Mouse (Mus musculus) forebrain, embryonic 16.5 days (tissue): ENCODE results near the gene Ano2. TPM values are rescaled to one million over a fixed set of nuclear protein-coding genes. Genes with fewer than 3 reads are reported as not detected.

Experiments used
- ATAC-seq: fragments of 200-750 bp; cut with Nextera tagmentation; 2 replicates; pipeline ENCODE4 v1.8.0; 2017; ENCODE audit warnings: mild to moderate bottlenecking, moderate library complexity
- H3K27ac ChIP-seq: fragments of 300-500 bp; sonication (generic); 2 replicates; pipeline ENCODE4 v1.5.1; 2014; ENCODE audit warnings: low read length, control low read depth
- H3K27me3 ChIP-seq: fragments of 300-500 bp; sonication (generic); replicated peaks from 2 replicates; pipeline ENCODE4 v1.6.1; 2014; ENCODE audit warnings: low read length; ENCODE audit not compliant: control insufficient read depth, insufficient read depth
- H3K36me3 ChIP-seq: fragments of 300-500 bp; sonication (generic); 2 replicates; pipeline ENCODE4 v1.6.1; 2014; ENCODE audit not compliant: control insufficient read depth, insufficient read depth
- H3K4me1 ChIP-seq: fragments of 300-500 bp; sonication (generic); replicated peaks from 2 replicates; pipeline ENCODE4 v1.6.1; 2014; ENCODE audit warnings: low read length; ENCODE audit not compliant: control insufficient read depth, insufficient read depth
- H3K4me2 ChIP-seq: fragments of 300-500 bp; sonication (generic); 2 replicates; pipeline ENCODE4 v1.6.1; 2014; ENCODE audit warnings: mild to moderate bottlenecking, low read length, control low read depth
- H3K4me3 ChIP-seq: fragments of 300-500 bp; sonication (generic); replicated peaks from 2 replicates; pipeline ENCODE4 v1.5.1; 2014; ENCODE audit warnings: mild to moderate bottlenecking, low read length, control low read depth
- H3K9ac ChIP-seq: fragments of 300-500 bp; sonication (generic); replicated peaks from 2 replicates; pipeline ENCODE4 v1.6.1; 2014; ENCODE audit warnings: low read depth, low read length, control low read depth
- H3K9me3 ChIP-seq: fragments of 300-500 bp; sonication (generic); 2 replicates; pipeline ENCODE4 v1.6.1; 2016; ENCODE audit warnings: low read length; ENCODE audit not compliant: control insufficient read depth
- WGBS: fragments of 180-500 bp; shearing (Covaris S2); extraction: QIAGEN DNeasy Blood & Tissue Kit; methylation state at CpG from one replicate; pipeline ENCODE4 v1.1.7; 2014; 5-methylcytosine and 5-hydroxymethylcytosine counted together
- polyA plus RNA-seq: library from polyadenylated mRNA; unstranded; fragments of >200 nt; fragmentation: Nextera tagmentation; extraction: Ambion mirVana; gene quantifications from 2 replicates; pipeline ENCODE4 v1.2.1, GENCODE M21; 2015

Ano2 gene
- polyA plus RNA-seq, 1 experiment from 2014 or later, result 0.28 TPM

GRCm38 (mm10) chr6:125663906-125664305 lies 26.3 kb upstream of the Ano2 start:
- Histone ChIP-seq H3K9me3 (no peaks in the 10 kb centered on the region), H3K36me3 (no peaks in the 10 kb centered on the region), H3K27ac (no peak overlapping the region), H3K4me1 (no peaks in the 10 kb centered on the region), H3K4me3 (no peak overlapping the region), H3K9ac (no peak overlapping the region), H3K27me3 (no peaks in the 10 kb centered on the region), H3K4me2 (no peak overlapping the region)
- ATAC-seq, result no peak
- WGBS, result 88% methylated on average over 2 of the region's 2 CpGs

GRCm38 (mm10) chr6:125671835-125672234 lies 18.4 kb upstream of the Ano2 start:
- Histone ChIP-seq H3K4me1 (no peaks in the 10 kb centered on the region), H3K27me3 (no peaks in the 10 kb centered on the region), H3K27ac (no peak overlapping the region), H3K4me3 (no peak overlapping the region), H3K9me3 (no peaks in the 10 kb centered on the region), H3K9ac (no peak overlapping the region), H3K4me2 (no peak overlapping the region), H3K36me3 (no peaks in the 10 kb centered on the region)
- 86% methylated on average over 3 of the region's 3 CpGs for WGBS
- ATAC-seq, result no peak

GRCm38 (mm10) chr6:125678492-125678891 lies 11.7 kb upstream of the Ano2 start:
- WGBS, result 89% methylated on average over 1 of the region's 1 CpGs

GRCm38 (mm10) chr6:125680613-125681012 lies 9.6 kb upstream of the Ano2 start:
- Histone ChIP-seq H3K4me3 (no peak overlapping the region), H3K4me2 (no peak overlapping the region), H3K4me1 (no peaks in the 10 kb centered on the region), H3K36me3 (no peaks in the 10 kb centered on the region), H3K9me3 (no peaks in the 10 kb centered on the region), H3K9ac (no peak overlapping the region), H3K27me3 (no peaks in the 10 kb centered on the region), H3K27ac (no peak overlapping the region)
- 78% methylated on average over 11 of the region's 11 CpGs for WGBS
- no peak for ATAC-seq

More at GRCm38 (mm10) chr6:125678492-125678891, 11.7 kb upstream of the Ano2 start:
- Histone ChIP-seq H3K36me3 (no peaks in the 10 kb centered on the region), H3K4me1 (no peaks in the 10 kb centered on the region), H3K27ac (no peak overlapping the region), H3K4me2 (no peak overlapping the region), H3K9me3 (no peaks in the 10 kb centered on the region), H3K4me3 (no peak overlapping the region), H3K27me3 (no peaks in the 10 kb centered on the region), H3K9ac (no peak overlapping the region)
- ATAC-seq, result no peak

- no peak overlapping the region for H3K9ac ChIP-seq
- H3K36me3 ChIP-seq, result no peaks in the 10 kb centered on the region
- peaks cover 6% of the 10 kb centered on the region for H3K4me1 ChIP-seq
- no peaks in the 10 kb centered on the region for H3K9me3 ChIP-seq
- no peak overlapping the region for H3K4me3 ChIP-seq
- no peak for ATAC-seq
- no peak overlapping the region for H3K4me2 ChIP-seq
- no peaks in the 10 kb centered on the region for H3K27me3 ChIP-seq
- H3K27ac ChIP-seq, result no peak overlapping the region
These were observed 4.8 kb upstream of the Ano2 start for GRCm38 (mm10) chr6:125685420-125685819.

GRCm38 (mm10) chr6:125687986-125688385 lies 2.2 kb upstream of the Ano2 start:
- H3K4me1 ChIP-seq, result peaks cover 7% of the 10 kb centered on the region
- no peaks in the 10 kb centered on the region for H3K36me3 ChIP-seq
- no peak overlapping the region for H3K9ac ChIP-seq
- no peak overlapping the region for H3K4me2 ChIP-seq
- 74% methylated on average over 1 of the region's 1 CpGs for WGBS
- no peak for ATAC-seq
- no peaks in the 10 kb centered on the region for H3K9me3 ChIP-seq
- H3K27ac ChIP-seq, result no peak overlapping the region
- H3K27me3 ChIP-seq, result no peaks in the 10 kb centered on the region
- H3K4me3 ChIP-seq, result no peak overlapping the region

GRCm38 (mm10) chr6:125701146-125701545 lies 10.9 kb downstream of the Ano2 start:
- ATAC-seq, result no peak
- no peak overlapping the region for H3K27ac ChIP-seq
- H3K36me3 ChIP-seq, result no peaks in the 10 kb centered on the region
- no peaks in the 10 kb centered on the region for H3K27me3 ChIP-seq
- H3K9ac ChIP-seq, result no peak overlapping the region
- WGBS, result 86% methylated on average over 2 of the region's 2 CpGs
- H3K4me3 ChIP-seq, result no peak overlapping the region
- H3K9me3 ChIP-seq, result no peaks in the 10 kb centered on the region
- H3K4me2 ChIP-seq, result no peak overlapping the region
- no peaks in the 10 kb centered on the region for H3K4me1 ChIP-seq

- Histone ChIP-seq H3K27me3 (no peaks in the 10 kb centered on the region), H3K9ac (no peak overlapping the region), H3K4me1 (no peaks in the 10 kb centered on the region), H3K27ac (no peak overlapping the region), H3K9me3 (no peaks in the 10 kb centered on the region), H3K4me3 (no peak overlapping the region), H3K4me2 (no peak overlapping the region), H3K36me3 (no peaks in the 10 kb centered on the region)
- WGBS, result 83% methylated on average over 16 of the region's 16 CpGs
- no peak for ATAC-seq
These were observed 21.0 kb downstream of the Ano2 start for GRCm38 (mm10) chr6:125711261-125711660.

- H3K9me3 ChIP-seq, result 0 out of 2 replicates have a peak, but pooled peaks cover 3% of the 10 kb centered on the region
- 91% methylated on average over 2 of the region's 2 CpGs for WGBS
- H3K4me3 ChIP-seq, result no peak overlapping the region
- H3K27ac ChIP-seq, result no peak overlapping the region
- H3K36me3 ChIP-seq, result no peaks in the 10 kb centered on the region
- no peak for ATAC-seq
- H3K4me2 ChIP-seq, result no peak overlapping the region
- H3K4me1 ChIP-seq, result no peaks in the 10 kb centered on the region
- H3K9ac ChIP-seq, result no peak overlapping the region
- no peaks in the 10 kb centered on the region for H3K27me3 ChIP-seq
These were observed 36.2 kb downstream of the Ano2 start for GRCm38 (mm10) chr6:125726408-125726807.

- no peak overlapping the region for H3K9ac ChIP-seq
- no peak overlapping the region for H3K4me2 ChIP-seq
- no peak for ATAC-seq
- H3K4me1 ChIP-seq, result no peaks in the 10 kb centered on the region
- H3K27me3 ChIP-seq, result no peaks in the 10 kb centered on the region
- 0 out of 2 replicates have a peak, but pooled peaks cover 3% of the 10 kb centered on the region for H3K9me3 ChIP-seq
- no peak overlapping the region for H3K27ac ChIP-seq
- H3K4me3 ChIP-seq, result no peak overlapping the region
- WGBS, result 49% methylated on average over 5 of the region's 5 CpGs
- H3K36me3 ChIP-seq, result no peaks in the 10 kb centered on the region
These were observed 37.3 kb downstream of the Ano2 start for GRCm38 (mm10) chr6:125727484-125727911.
